Mouse (Mus musculus): Measurements from ENCODE around the gene Iyd. TPM values are rescaled to one million over a fixed set of nuclear protein-coding genes. Genes with fewer than 3 reads are reported as not detected.

The Iyd gene
- polyA plus RNA-seq, 1 experiment from 2014 or later, result 4.6 TPM

- DNase-seq (ENCODE audit: low spot score), result peak; percentile 64
- peak; percentile 45 for TF ChIP-seq EP300 (IDR thresholded peaks at IDR 0.05)
- TF ChIP-seq CTCF (IDR thresholded peaks at IDR 0.05), result no peak
- peak; percentile 62 for ATAC-seq
- Histone ChIP-seq H3K36me3 (ENCODE audit: insufficient read depth, low read length) (no peaks in the 10 kb centered on the region), H3K4me3 (ENCODE audit: low read depth, low read length) (no peak overlapping the region), H3K27ac (ENCODE audit: low read length) (no peak overlapping the region), H3K9me3 (ENCODE audit: low read length) (no peaks in the 10 kb centered on the region), H3K9ac (replicated peaks; ENCODE audit: low read depth) (no peak overlapping the region), H3K27me3 (replicated peaks; ENCODE audit: insufficient read depth, low read length) (no peaks in the 10 kb centered on the region), H3K4me2 (replicated peaks; ENCODE audit: low read depth, low read length) (no peak overlapping the region), H3K4me1 (ENCODE audit: insufficient read depth, low read depth, low read length) (no peaks in the 10 kb centered on the region)
- WGBS, result 42% methylated on average over 6 of the region's 6 CpGs
These were observed 23.6 kb upstream of the Iyd start for GRCm38 (mm10) chr10:3516442-3516841.

- H3K27ac ChIP-seq (ENCODE audit: low read length), result no peak overlapping the region
- ATAC-seq (no peak), DNase-seq (ENCODE audit: low spot score) (no peak)
- no peaks in the 10 kb centered on the region for H3K4me1 ChIP-seq (ENCODE audit: insufficient read depth, low read depth, low read length)
- no peak overlapping the region for H3K9ac ChIP-seq (replicated peaks; ENCODE audit: low read depth)
- H3K27me3 ChIP-seq (replicated peaks; ENCODE audit: insufficient read depth, low read length), result no peaks in the 10 kb centered on the region
- H3K9me3 ChIP-seq (ENCODE audit: low read length), result no peaks in the 10 kb centered on the region
- H3K4me2 ChIP-seq (replicated peaks; ENCODE audit: low read depth, low read length), result no peak overlapping the region
- TF ChIP-seq EP300 (IDR thresholded peaks at IDR 0.05), result no peak
- TF ChIP-seq CTCF (IDR thresholded peaks at IDR 0.05), result no peak
- H3K4me3 ChIP-seq (ENCODE audit: low read depth, low read length), result no peak overlapping the region
- WGBS, result 79% methylated on average over 6 of the region's 6 CpGs
- H3K36me3 ChIP-seq (ENCODE audit: insufficient read depth, low read length), result no peaks in the 10 kb centered on the region
These were observed 16.8 kb upstream of the Iyd start for GRCm38 (mm10) chr10:3523044-3523793.

GRCm38 (mm10) chr10:3524513-3524912 lies 15.5 kb upstream of the Iyd start:
- no peak for DNase-seq (ENCODE audit: low spot score)
- H3K4me2 ChIP-seq (replicated peaks; ENCODE audit: low read depth, low read length), result no peak overlapping the region
- no peak for TF ChIP-seq CTCF (IDR thresholded peaks at IDR 0.05)
- no peak for TF ChIP-seq EP300 (IDR thresholded peaks at IDR 0.05)
- 61% methylated on average over 3 of the region's 3 CpGs for WGBS
- no peaks in the 10 kb centered on the region for H3K9me3 ChIP-seq (ENCODE audit: low read length)
- H3K9ac ChIP-seq (replicated peaks; ENCODE audit: low read depth), result no peak overlapping the region
- no peak for ATAC-seq
- H3K27me3 ChIP-seq (replicated peaks; ENCODE audit: insufficient read depth, low read length), result no peaks in the 10 kb centered on the region
- no peaks in the 10 kb centered on the region for H3K36me3 ChIP-seq (ENCODE audit: insufficient read depth, low read length)
- H3K4me1 ChIP-seq (ENCODE audit: insufficient read depth, low read depth, low read length), result no peaks in the 10 kb centered on the region
- no peak overlapping the region for H3K27ac ChIP-seq (ENCODE audit: low read length)
- H3K4me3 ChIP-seq (ENCODE audit: low read depth, low read length), result no peak overlapping the region

GRCm38 (mm10) chr10:3525420-3526019 lies 14.5 kb upstream of the Iyd start:
- Histone ChIP-seq H3K4me3 (ENCODE audit: low read depth, low read length) (no peak overlapping the region), H3K9me3 (ENCODE audit: low read length) (no peaks in the 10 kb centered on the region), H3K36me3 (ENCODE audit: insufficient read depth, low read length) (no peaks in the 10 kb centered on the region), H3K9ac (replicated peaks; ENCODE audit: low read depth) (no peak overlapping the region), H3K4me2 (replicated peaks; ENCODE audit: low read depth, low read length) (no peak overlapping the region), H3K4me1 (ENCODE audit: insufficient read depth, low read depth, low read length) (no peaks in the 10 kb centered on the region), H3K27me3 (replicated peaks; ENCODE audit: insufficient read depth, low read length) (no peaks in the 10 kb centered on the region), H3K27ac (ENCODE audit: low read length) (no peak overlapping the region)
- ATAC-seq (0 out of 2 replicates have a peak, but pooled peaks have one; percentile 22), DNase-seq (ENCODE audit: low spot score) (no peak)
- TF ChIP-seq EP300 (IDR thresholded peaks at IDR 0.05) (no peak), CTCF (IDR thresholded peaks at IDR 0.05) (no peak)
- WGBS, result 25% methylated on average over 2 of the region's 2 CpGs

GRCm38 (mm10) chr10:3529807-3530206 lies 10.2 kb upstream of the Iyd start:
- Histone ChIP-seq H3K4me2 (replicated peaks; ENCODE audit: low read depth, low read length) (no peak overlapping the region), H3K27ac (ENCODE audit: low read length) (no peak overlapping the region), H3K9me3 (ENCODE audit: low read length) (no peaks in the 10 kb centered on the region), H3K4me1 (ENCODE audit: insufficient read depth, low read depth, low read length) (no peaks in the 10 kb centered on the region), H3K36me3 (ENCODE audit: insufficient read depth, low read length) (no peaks in the 10 kb centered on the region), H3K4me3 (ENCODE audit: low read depth, low read length) (no peak overlapping the region), H3K27me3 (replicated peaks; ENCODE audit: insufficient read depth, low read length) (no peaks in the 10 kb centered on the region), H3K9ac (replicated peaks; ENCODE audit: low read depth) (no peak overlapping the region)
- peak; percentile 35 for DNase-seq (ENCODE audit: low spot score)
- 41% methylated on average over 4 of the region's 4 CpGs for WGBS
- TF ChIP-seq EP300 (IDR thresholded peaks at IDR 0.05) (no peak), CTCF (IDR thresholded peaks at IDR 0.05) (no peak)
- no peak for ATAC-seq

- H3K9me3 ChIP-seq (ENCODE audit: low read length), result no peaks in the 10 kb centered on the region
- no peak overlapping the region for H3K4me2 ChIP-seq (replicated peaks; ENCODE audit: low read depth, low read length)
- H3K36me3 ChIP-seq (ENCODE audit: insufficient read depth, low read length), result no peaks in the 10 kb centered on the region
- no peaks in the 10 kb centered on the region for H3K27me3 ChIP-seq (replicated peaks; ENCODE audit: insufficient read depth, low read length)
- TF ChIP-seq EP300 (IDR thresholded peaks at IDR 0.05) (no peak), CTCF (IDR thresholded peaks at IDR 0.05) (no peak)
- no peak overlapping the region for H3K4me3 ChIP-seq (ENCODE audit: low read depth, low read length)
- 63% methylated on average over 4 of the region's 4 CpGs for WGBS
- H3K4me1 ChIP-seq (ENCODE audit: insufficient read depth, low read depth, low read length), result no peaks in the 10 kb centered on the region
- no peak overlapping the region for H3K9ac ChIP-seq (replicated peaks; ENCODE audit: low read depth)
- ATAC-seq (no peak), DNase-seq (ENCODE audit: low spot score) (no peak)
- no peak overlapping the region for H3K27ac ChIP-seq (ENCODE audit: low read length)
These were observed 9.4 kb upstream of the Iyd start for GRCm38 (mm10) chr10:3530661-3531060.

Measured in lung, postnatal 0 days (tissue).